Mouse (Mus musculus) urinary bladder, postnatal 4 days (tissue): ENCODE measurements at regions not wholly inside any gene's neighbourhood (a gene's known extent, or its start where the extent isn't known, plus 50 kb on each side); places are given as distances from the start of the nearest gene placed in this dataset.
A peak's percentile ranks its signal among the peaks of the same experiment; 100 is the strongest.

Experiments used
- DNase-seq, 2 experiments: peaks; one replicate each; pipeline ENCODE4 v3.0.0; 2021 to 2022; ENCODE audit warnings: low spot score in 2 of 2

GRCm38 (mm10) chr7:121589088-121589605 lies 117.9 kb downstream of the Usp31 start:
- peak in 1 of 2 experiments; percentile 17 for DNase-seq

GRCm38 (mm10) chr7:121587713-121588112 lies 119.3 kb downstream of the Usp31 start:
- DNase-seq = no peak

GRCm38 (mm10) chr7:121585721-121586120 lies 121.3 kb downstream of the Usp31 start:
- no peak for DNase-seq

GRCm38 (mm10) chr7:121579497-121579896 lies 127.6 kb downstream of the Usp31 start:
- DNase-seq = no peak

- no peak for DNase-seq
Observed at GRCm38 (mm10) chr7:121572681-121573335, 134.2 kb downstream of the Usp31 start.

GRCm38 (mm10) chr7:121571741-121572140 lies 135.3 kb downstream of the Usp31 start:
- no peak for DNase-seq

GRCm38 (mm10) chr7:121571292-121571691 lies 135.8 kb downstream of the Usp31 start:
- DNase-seq = no peak

GRCm38 (mm10) chr7:121569248-121569647 lies 137.8 kb downstream of the Usp31 start:
- no peak for DNase-seq

- DNase-seq = no peak
Observed at GRCm38 (mm10) chr7:121568064-121568463, 139.0 kb downstream of the Usp31 start.

- DNase-seq = no peak
Observed at GRCm38 (mm10) chr7:121563526-121563925, 143.5 kb downstream of the Usp31 start.

GRCm38 (mm10) chr7:121555420-121555819 lies 151.6 kb downstream of the Usp31 start:
- DNase-seq = no peak
